Mouse (Mus musculus): ENCODE results near the gene Wrnip1.

Gene Wrnip1

GRCm38 (mm10) chr13:32801693-32802221 is at the start of gene Wrnip1:
Gene Wrnip1 (plus strand): TSS chr13:32802038.
- peak; percentile 98 to 99 for DNase-seq (ENCODE audit: low spot score in 2 of 2)

- DNase-seq (ENCODE audit: low spot score in 2 of 2) = no peak
These were observed 49.7 kb upstream of the Wrnip1 start for GRCm38 (mm10) chr13:32752066-32752657.

- DNase-seq (ENCODE audit: low spot score in 2 of 2) = no peak
These were observed 42.8 kb upstream of the Wrnip1 start for GRCm38 (mm10) chr13:32759036-32759435.

GRCm38 (mm10) chr13:32760795-32761194 is 41.0 kb upstream of the Wrnip1 start:
- DNase-seq (ENCODE audit: low spot score in 2 of 2) = no peak

GRCm38 (mm10) chr13:32763141-32763540 is 38.7 kb upstream of the Wrnip1 start:
- peak; percentile 74 to 76 for DNase-seq (ENCODE audit: low spot score in 2 of 2)

GRCm38 (mm10) chr13:32764448-32764847 is 37.4 kb upstream of the Wrnip1 start:
- DNase-seq (ENCODE audit: low spot score in 2 of 2) = peak; percentile 82 to 86

- peak in 1 of 2 experiments; percentile 48 for DNase-seq (ENCODE audit: low spot score in 2 of 2)
These were observed 33.7 kb upstream of the Wrnip1 start for GRCm38 (mm10) chr13:32768104-32768503.

GRCm38 (mm10) chr13:32769960-32770359 is 31.9 kb upstream of the Wrnip1 start:
- DNase-seq (ENCODE audit: low spot score in 2 of 2) = no peak

GRCm38 (mm10) chr13:32775889-32776288 is 25.9 kb upstream of the Wrnip1 start:
- DNase-seq (ENCODE audit: low spot score in 2 of 2) = no peak

- peak; percentile 38 to 63 for DNase-seq (ENCODE audit: low spot score in 2 of 2)
These were observed 25.5 kb upstream of the Wrnip1 start for GRCm38 (mm10) chr13:32776350-32776749.

GRCm38 (mm10) chr13:32778861-32779260 is 23.0 kb upstream of the Wrnip1 start:
- DNase-seq (ENCODE audit: low spot score in 2 of 2) = no peak

GRCm38 (mm10) chr13:32783055-32783454 is 18.8 kb upstream of the Wrnip1 start:
- no peak for DNase-seq (ENCODE audit: low spot score in 2 of 2)

GRCm38 (mm10) chr13:32783816-32784215 is 18.0 kb upstream of the Wrnip1 start, which contains the start of gene Mylk4:
Gene Mylk4 (minus strand): TSS chr13:32783954.
- DNase-seq (ENCODE audit: low spot score in 2 of 2) = no peak

GRCm38 (mm10) chr13:32787584-32787983 is 14.3 kb upstream of the Wrnip1 start:
- no peak for DNase-seq (ENCODE audit: low spot score in 2 of 2)

- no peak for DNase-seq (ENCODE audit: low spot score in 2 of 2)
These were observed 12.1 kb upstream of the Wrnip1 start for GRCm38 (mm10) chr13:32789781-32790180.

- DNase-seq (ENCODE audit: low spot score in 2 of 2) = peak; percentile 77 to 83
These were observed 7.2 kb upstream of the Wrnip1 start for GRCm38 (mm10) chr13:32794619-32795018.

- DNase-seq (ENCODE audit: low spot score in 2 of 2) = no peak
These were observed 6.7 kb upstream of the Wrnip1 start for GRCm38 (mm10) chr13:32795166-32795565.

- DNase-seq (ENCODE audit: low spot score in 2 of 2) = no peak
These were observed 4.8 kb upstream of the Wrnip1 start for GRCm38 (mm10) chr13:32797085-32797484.

- no peak for DNase-seq (ENCODE audit: low spot score in 2 of 2)
These were observed 2.7 kb upstream of the Wrnip1 start for GRCm38 (mm10) chr13:32799131-32799530.

- DNase-seq (ENCODE audit: low spot score in 2 of 2) = no peak
These were observed 979 bp upstream of the Wrnip1 start for GRCm38 (mm10) chr13:32800859-32801258.

- DNase-seq (ENCODE audit: low spot score in 2 of 2) = peak; percentile 35 to 51
These were observed 632 bp downstream of the Wrnip1 start, which contains the start of gene D930007J09Rik for GRCm38 (mm10) chr13:32802259-32803081. Gene D930007J09Rik (minus strand): TSS chr13:32802849.

GRCm38 (mm10) chr13:32803701-32804345 is 2.0 kb downstream of the Wrnip1 start:
- DNase-seq (ENCODE audit: low spot score in 2 of 2) = no peak
